Mouse (Mus musculus) intestine, embryonic 16.5 days (tissue): ENCODE results near the gene Vps13d. TPM values are rescaled to one million over a fixed set of nuclear protein-coding genes. Genes with fewer than 3 reads are reported as not detected.
A peak's percentile ranks its signal among the peaks of the same experiment; 100 is the strongest.

Source experiments
- ATAC-seq: fragments of 200-750 bp; cut with Nextera tagmentation; 2 replicates; pipeline ENCODE4 v1.8.0; 2017; ENCODE audit warnings: moderate TSS enrichment, moderate library complexity
- H3K27ac ChIP-seq: fragments of 300-500 bp; sonication (generic); 2 replicates; pipeline ENCODE4 v1.5.1; 2014; ENCODE audit warnings: mild to moderate bottlenecking, low read length
- H3K27me3 ChIP-seq: fragments of 300-500 bp; sonication (generic); replicated peaks from 2 replicates; pipeline ENCODE4 v1.6.1; 2014; ENCODE audit warnings: low read length, control low read depth, mixed read lengths; ENCODE audit not compliant: control insufficient read depth, insufficient read depth
- H3K36me3 ChIP-seq: fragments of 300-500 bp; sonication (generic); 2 replicates; pipeline ENCODE4 v1.6.1; 2014; ENCODE audit warnings: low read length, control low read depth; ENCODE audit not compliant: control insufficient read depth, insufficient read depth
- H3K4me1 ChIP-seq: fragments of 300-500 bp; sonication (generic); 2 replicates; pipeline ENCODE4 v1.6.1; 2014; ENCODE audit warnings: low read length, control low read depth, mixed read lengths; ENCODE audit not compliant: control insufficient read depth, insufficient read depth
- H3K4me2 ChIP-seq: fragments of 300-500 bp; sonication (generic); 2 replicates; pipeline ENCODE4 v1.6.1; 2014; ENCODE audit warnings: low read depth, low read length, control low read depth
- H3K4me3 ChIP-seq: fragments of 300-500 bp; sonication (generic); 2 replicates; pipeline ENCODE4 v1.5.1; 2014; ENCODE audit warnings: mild to moderate bottlenecking, low read length
- H3K9ac ChIP-seq: fragments of 300-500 bp; sonication (generic); 2 replicates; pipeline ENCODE4 v1.6.1; 2014; ENCODE audit warnings: low read depth, low read length
- H3K9me3 ChIP-seq: fragments of 300-500 bp; sonication (generic); 2 replicates; pipeline ENCODE4 v1.6.1; 2016; ENCODE audit warnings: low read length, control low read depth; ENCODE audit not compliant: control insufficient read depth
- WGBS: fragments of 180-500 bp; shearing (Covaris S2); extraction: QIAGEN DNeasy Blood & Tissue Kit; methylation state at CpG from one replicate; pipeline ENCODE4 v1.1.7; 2014; 5-methylcytosine and 5-hydroxymethylcytosine counted together
- polyA plus RNA-seq: library from polyadenylated mRNA; unstranded; fragments of >200 nt; fragmentation: Nextera tagmentation; extraction: Ambion mirVana; gene quantifications from 2 replicates; pipeline ENCODE4 v1.2.1, GENCODE M21; 2015

Gene Vps13d
- polyA plus RNA-seq, 1 experiment from 2014 or later: 11.4 TPM

GRCm38 (mm10) chr4:144949441-144950326, 245.1 kb downstream of the Vps13d start:
- peak overlapping the region; percentile 30; the same call in 1 of the 2 replicates for H3K9ac ChIP-seq
- H3K4me1 ChIP-seq: peaks cover 26% of the 10 kb centered on the region
- no peaks in the 10 kb centered on the region for H3K9me3 ChIP-seq
- no peak overlapping the region for H3K4me3 ChIP-seq
- H3K27ac ChIP-seq: peak overlapping the region; percentile 48
- ATAC-seq: peak; percentile 78
- no peaks in the 10 kb centered on the region for H3K36me3 ChIP-seq
- H3K27me3 ChIP-seq: no peaks in the 10 kb centered on the region
- WGBS: 22% methylated on average over 9 of the region's 9 CpGs
- H3K4me2 ChIP-seq: no peak overlapping the region

DNA sequence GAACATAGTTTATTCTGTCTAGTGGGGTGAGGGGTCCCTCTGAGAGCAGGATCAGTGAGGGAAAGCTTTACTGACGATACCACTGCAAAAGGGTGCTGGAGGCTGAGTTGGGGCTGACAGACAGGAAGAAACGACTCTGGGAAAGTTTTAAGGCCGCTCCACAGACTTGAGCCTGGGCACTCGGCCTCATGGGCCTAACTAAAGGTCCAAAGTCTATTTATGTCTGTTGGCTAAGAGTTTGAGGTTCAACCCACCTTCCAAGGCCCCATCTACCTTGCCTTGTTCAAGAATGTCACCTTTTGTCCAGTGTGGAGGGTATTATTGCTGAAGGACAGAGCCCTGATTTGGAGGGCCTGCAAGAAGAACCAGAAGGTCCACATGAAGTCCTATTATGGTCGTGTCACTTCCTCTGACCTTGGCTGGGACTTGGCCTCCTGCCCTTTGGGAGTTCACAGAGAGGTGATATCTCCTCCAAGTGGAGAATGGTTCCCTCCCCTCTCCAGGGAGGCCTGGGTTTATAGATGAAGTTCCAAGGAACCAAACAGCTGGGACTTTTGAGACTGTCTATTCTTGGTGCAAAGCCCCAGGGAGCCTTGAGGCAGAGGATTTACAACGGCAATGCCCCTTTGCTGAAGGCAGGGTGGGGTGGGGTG, 246.9 kb downstream of the Vps13d start:
- peak overlapping the region; percentile 54; the same call in 1 of the 2 replicates for H3K27ac ChIP-seq
- no peak overlapping the region for H3K4me2 ChIP-seq
- peak overlapping the region; percentile 35; the same call in 1 of the 2 replicates for H3K9ac ChIP-seq
- H3K36me3 ChIP-seq: no peaks in the 10 kb centered on the region
- H3K4me1 ChIP-seq: peaks cover 26% of the 10 kb centered on the region
- H3K9me3 ChIP-seq: no peaks in the 10 kb centered on the region
- no peak overlapping the region for H3K4me3 ChIP-seq
- 39% methylated on average over 6 of the region's 6 CpGs for WGBS
- no peaks in the 10 kb centered on the region for H3K27me3 ChIP-seq
- peak; percentile 65 for ATAC-seq

GRCm38 (mm10) chr4:144943273-144943672, 251.5 kb downstream of the Vps13d start:
- no peak overlapping the region for H3K9ac ChIP-seq
- no peaks in the 10 kb centered on the region for H3K9me3 ChIP-seq
- WGBS: 69% methylated on average over 5 of the region's 5 CpGs

DNA sequence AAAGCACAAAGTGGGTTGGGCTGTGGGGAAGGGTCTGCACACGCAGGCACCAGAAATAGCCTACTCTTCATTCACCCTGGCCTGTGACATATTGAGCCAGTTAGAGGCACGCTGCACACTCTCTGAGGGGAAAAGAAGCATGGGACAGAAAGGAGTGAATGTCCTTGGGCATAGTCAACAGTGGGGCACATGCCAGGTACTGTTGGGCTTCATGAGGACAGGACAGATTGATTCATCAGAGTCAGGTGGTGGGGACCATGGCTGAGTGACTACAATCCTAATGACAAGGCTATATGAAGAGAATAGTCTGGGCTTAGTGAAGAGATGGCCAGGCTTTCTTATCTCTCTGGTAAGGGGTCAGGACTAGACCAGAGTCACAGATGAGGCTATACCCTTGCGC, 252.4 kb downstream of the Vps13d start:
- 95% methylated on average over 3 of the region's 3 CpGs for WGBS
- H3K27me3 ChIP-seq: no peaks in the 10 kb centered on the region
- peaks cover 7% of the 10 kb centered on the region for H3K4me1 ChIP-seq
- no peak overlapping the region for H3K4me2 ChIP-seq
- no peak overlapping the region for H3K4me3 ChIP-seq
- H3K36me3 ChIP-seq: no peaks in the 10 kb centered on the region
- ATAC-seq: no peak
- H3K9me3 ChIP-seq: no peaks in the 10 kb centered on the region
- no peak overlapping the region for H3K27ac ChIP-seq
- no peak overlapping the region for H3K9ac ChIP-seq

More at GRCm38 (mm10) chr4:144943273-144943672, 251.5 kb downstream of the Vps13d start:
- no peak overlapping the region for H3K27ac ChIP-seq
- H3K36me3 ChIP-seq: no peaks in the 10 kb centered on the region
- peaks cover 15% of the 10 kb centered on the region for H3K4me1 ChIP-seq
- no peak overlapping the region for H3K4me2 ChIP-seq
- ATAC-seq: no peak
- no peaks in the 10 kb centered on the region for H3K27me3 ChIP-seq
- no peak overlapping the region for H3K4me3 ChIP-seq

DNA sequence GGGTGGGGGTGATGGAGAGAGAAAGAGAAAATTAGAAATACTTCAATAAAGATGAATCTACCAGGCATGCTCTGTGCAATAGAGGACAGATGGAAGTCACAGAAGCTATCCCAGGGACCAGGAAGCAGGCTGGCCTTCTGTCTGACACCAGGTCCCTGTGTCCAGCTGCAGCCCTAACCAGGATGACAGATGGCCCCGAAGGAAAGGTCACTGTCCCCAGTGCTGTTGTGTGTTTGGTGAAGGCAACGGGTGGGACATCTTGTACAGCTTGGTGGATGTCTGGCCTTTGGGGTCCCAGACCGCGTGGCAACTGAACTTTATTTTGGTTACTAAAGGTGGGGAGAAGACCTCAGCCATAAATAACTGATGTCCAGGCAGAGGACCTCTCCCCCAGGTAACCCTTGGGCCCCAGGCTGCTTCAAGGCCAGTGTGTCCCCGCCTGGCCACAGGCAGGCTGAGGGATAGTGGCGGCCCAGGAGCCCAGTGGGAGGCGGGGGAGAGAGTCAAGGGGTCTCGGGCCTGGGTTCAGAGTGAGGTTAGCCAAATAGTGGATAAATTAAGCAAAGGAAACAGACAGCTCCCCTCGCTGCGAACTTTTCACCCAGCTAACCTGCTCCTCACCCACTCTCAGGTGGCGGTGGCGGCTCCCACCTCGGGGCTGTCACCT, 253.9 kb downstream of the Vps13d start:
- H3K9ac ChIP-seq: no peak overlapping the region
- no peak overlapping the region for H3K4me3 ChIP-seq
- H3K36me3 ChIP-seq: no peaks in the 10 kb centered on the region
- 0 out of 2 replicates have a peak, but pooled peaks cover 5% of the 10 kb centered on the region for H3K4me1 ChIP-seq
- H3K27me3 ChIP-seq: no peaks in the 10 kb centered on the region
- 59% methylated on average over 13 of the region's 13 CpGs for WGBS
- no peak overlapping the region for H3K27ac ChIP-seq
- 0 out of 2 replicates have a peak, but pooled peaks have one; percentile 31 for ATAC-seq
- H3K4me2 ChIP-seq: no peak overlapping the region
- no peaks in the 10 kb centered on the region for H3K9me3 ChIP-seq

DNA sequence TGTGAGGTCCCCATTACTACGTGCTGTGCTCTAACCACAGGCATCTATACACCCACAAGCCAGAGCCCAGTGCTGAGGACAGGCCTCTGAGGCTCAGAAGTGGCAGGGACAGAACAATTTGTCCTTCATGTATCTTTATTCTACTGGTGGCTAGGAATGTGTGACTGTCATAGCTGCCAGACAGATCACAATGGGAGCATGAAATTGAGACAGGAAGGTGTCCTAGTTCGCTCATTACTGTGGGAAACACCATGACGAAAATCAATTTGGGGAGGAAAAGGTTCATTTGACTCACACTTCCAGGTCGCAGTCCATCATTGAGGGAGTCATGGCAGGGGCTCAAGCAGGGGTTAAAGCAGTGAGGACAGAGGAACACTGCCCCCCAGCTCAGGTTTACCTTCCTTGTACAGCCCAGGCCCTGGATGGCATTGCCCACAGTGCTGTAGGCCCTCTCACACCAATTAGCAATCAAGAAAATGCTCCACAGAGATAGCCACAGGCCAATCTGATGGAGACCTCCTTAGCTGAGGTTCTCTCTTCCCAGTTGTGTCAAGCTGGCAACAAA, 254.9 kb downstream of the Vps13d start:
- H3K9ac ChIP-seq: no peak overlapping the region
- H3K27ac ChIP-seq: no peak overlapping the region
- no peak for ATAC-seq

DNA sequence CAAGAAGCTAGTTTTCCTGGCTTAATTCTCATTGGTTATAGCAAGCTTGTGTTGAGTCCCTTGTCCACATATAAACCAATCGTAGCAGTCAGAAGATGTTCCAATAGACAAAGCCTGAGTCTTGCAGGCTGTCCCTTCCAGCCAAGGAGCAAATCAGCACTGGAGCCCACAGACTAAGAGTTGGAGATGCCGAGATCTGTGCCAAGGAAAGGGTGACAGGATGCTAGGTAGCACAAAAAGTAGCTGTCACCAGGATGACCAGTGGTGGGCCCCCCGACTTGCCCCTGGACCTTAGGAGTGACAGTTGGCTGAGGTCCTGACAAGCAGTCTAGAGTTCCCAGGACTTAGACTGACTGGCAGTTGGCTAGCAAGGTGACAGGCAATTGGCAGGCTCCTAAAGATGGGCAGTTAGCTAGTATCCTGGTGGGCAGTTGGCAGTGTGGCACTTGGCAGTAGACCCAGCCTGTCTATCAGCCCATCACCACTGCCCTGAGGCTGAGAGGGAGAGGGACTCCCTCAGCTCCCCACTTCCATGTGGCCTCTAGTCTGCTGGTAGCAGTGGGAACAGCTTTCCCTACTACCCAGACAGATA, 258.1 kb downstream of the Vps13d start:
- WGBS: 81% methylated on average over 3 of the region's 3 CpGs
- no peak for ATAC-seq
- H3K4me2 ChIP-seq: no peak overlapping the region
- no peak overlapping the region for H3K9ac ChIP-seq
- no peaks in the 10 kb centered on the region for H3K36me3 ChIP-seq
- no peak overlapping the region for H3K27ac ChIP-seq
- no peaks in the 10 kb centered on the region for H3K27me3 ChIP-seq
- H3K4me1 ChIP-seq: 0 out of 2 replicates have a peak, but pooled peaks cover 5% of the 10 kb centered on the region
- no peaks in the 10 kb centered on the region for H3K9me3 ChIP-seq
- H3K4me3 ChIP-seq: no peak overlapping the region

More for the DNA sequence above, 254.9 kb downstream of the Vps13d start:
- H3K9me3 ChIP-seq: no peaks in the 10 kb centered on the region
- no peak overlapping the region for H3K4me2 ChIP-seq
- H3K4me1 ChIP-seq: 0 out of 2 replicates have a peak, but pooled peaks cover 5% of the 10 kb centered on the region
- no peak overlapping the region for H3K4me3 ChIP-seq
- no peaks in the 10 kb centered on the region for H3K27me3 ChIP-seq
- no peaks in the 10 kb centered on the region for H3K36me3 ChIP-seq
- WGBS: 85% methylated on average over 4 of the region's 4 CpGs

- no peak for ATAC-seq
- Histone ChIP-seq H3K36me3 (no peaks in the 10 kb centered on the region), H3K27me3 (no peaks in the 10 kb centered on the region), H3K9ac (no peak overlapping the region), H3K4me3 (no peak overlapping the region), H3K9me3 (no peaks in the 10 kb centered on the region), H3K27ac (no peak overlapping the region), H3K4me1 (peaks cover 19% of the 10 kb centered on the region), H3K4me2 (no peak overlapping the region)
- WGBS: 18% methylated on average over 1 of the region's 1 CpGs
These were observed 260.3 kb downstream of the Vps13d start for GRCm38 (mm10) chr4:144934501-144934900.
